Mouse (Mus musculus) ES-E14 (cell line): ENCODE results near the gene Nfkbie. TPM values are rescaled to one million over a fixed set of nuclear protein-coding genes. Genes with fewer than 3 reads are reported as not detected.

Experiments
- DNase-seq: peaks from one replicate; pipeline ENCODE4 v3.0.0-alpha.2; 2013; ENCODE audit warnings: low read depth, low spot score
- H3K27ac ChIP-seq: 2 replicates; pipeline ENCODE4 v1.5.1; 2012; ENCODE audit warnings: low read depth, mild to moderate bottlenecking, low read length, moderate library complexity, mixed read lengths; ENCODE audit not compliant: poor library complexity, insufficient read depth, severe bottlenecking
- H3K36me3 ChIP-seq: 2 replicates; pipeline ENCODE4 v1.6.1; 2012; ENCODE audit warnings: mild to moderate bottlenecking, low read length, moderate library complexity, mixed read lengths; ENCODE audit not compliant: control insufficient read depth, poor library complexity, insufficient read depth, severe bottlenecking
- H3K4me1 ChIP-seq, 2 experiments: fragments of 150-350 bp in 1 of 2; sonication (generic) in 1 of 2; 2 replicates each; pipeline ENCODE4 v1.6.1; 2012; ENCODE audit warnings: low read length in 2 of 2, mild to moderate bottlenecking in 1 of 2, mixed read lengths in 1 of 2; ENCODE audit not compliant: control insufficient read depth in 2 of 2, insufficient read depth in 2 of 2, poor library complexity in 1 of 2
- H3K4me3 ChIP-seq, 2 experiments: fragments of 150-350 bp in 1 of 2; sonication (generic) in 1 of 2; 2 replicates each; pipeline ENCODE4 v1.5.1; 2012; ENCODE audit warnings: low read length in 2 of 2, low read depth in 1 of 2, mild to moderate bottlenecking in 1 of 2, mixed read lengths in 1 of 2; ENCODE audit not compliant: insufficient read depth in 1 of 2, poor library complexity in 1 of 2, severe bottlenecking in 1 of 2
- H3K9ac ChIP-seq: 2 replicates; pipeline ENCODE4 v1.6.1; 2012; ENCODE audit warnings: low read depth, mild to moderate bottlenecking, low read length, mixed read lengths; ENCODE audit not compliant: poor library complexity, insufficient read depth, severe bottlenecking
- H3K9me3 ChIP-seq: fragments of 150-350 bp; sonication (generic); 2 replicates; pipeline ENCODE4 v1.6.1; 2012; ENCODE audit warnings: low read depth, mild to moderate bottlenecking, low read length; ENCODE audit not compliant: control insufficient read depth, insufficient read depth
- CHD2 ChIP-seq: IDR thresholded peaks from 2 replicates; pipeline ENCODE4 v1.6.1; 2014; ENCODE audit warnings: mild to moderate bottlenecking, low read depth, low read length, inconsistent platforms
- HCFC1 ChIP-seq: IDR thresholded peaks from 2 replicates; pipeline ENCODE4 v1.6.1; 2012; ENCODE audit warnings: low read length, inconsistent platforms, borderline replicate concordance; ENCODE audit not compliant: insufficient read depth
- MAFK ChIP-seq: IDR thresholded peaks from 2 replicates; pipeline ENCODE4 v1.6.1; 2014; ENCODE audit warnings: mild to moderate bottlenecking, low read depth, low read length, inconsistent platforms; ENCODE audit not compliant: insufficient read depth
- ZC3H11A ChIP-seq: IDR thresholded peaks from 2 replicates; pipeline ENCODE4 v1.6.1; 2012; ENCODE audit warnings: low read depth, mild to moderate bottlenecking, inconsistent platforms, low read length, borderline replicate concordance
- ZNF384 ChIP-seq: IDR thresholded peaks from 2 replicates; pipeline ENCODE4 v1.6.1; 2012; ENCODE audit warnings: low read depth, low read length, inconsistent platforms
- in situ Hi-C, 2 experiments: fragments of 600-800 bp; cut with MboI; formaldehyde crosslinking; loops; one replicate each; pipeline ENCODE4 v1.15.1; 2025; ENCODE audit warnings: low sequenced_read_pairs in 2 of 2, inconsistent platforms in 1 of 2; ENCODE audit not compliant: unreplicated experiment in 2 of 2
- total RNA-seq: library from RNA; depleted of rRNA; stranded (reverse); fragments of 300-350 nt; gene quantifications from 2 replicates; pipeline ENCODE4 v1.2.3, GENCODE M21; 2012

The Nfkbie gene
- total RNA-seq, 1 experiment: 2.2 TPM

DNA sequence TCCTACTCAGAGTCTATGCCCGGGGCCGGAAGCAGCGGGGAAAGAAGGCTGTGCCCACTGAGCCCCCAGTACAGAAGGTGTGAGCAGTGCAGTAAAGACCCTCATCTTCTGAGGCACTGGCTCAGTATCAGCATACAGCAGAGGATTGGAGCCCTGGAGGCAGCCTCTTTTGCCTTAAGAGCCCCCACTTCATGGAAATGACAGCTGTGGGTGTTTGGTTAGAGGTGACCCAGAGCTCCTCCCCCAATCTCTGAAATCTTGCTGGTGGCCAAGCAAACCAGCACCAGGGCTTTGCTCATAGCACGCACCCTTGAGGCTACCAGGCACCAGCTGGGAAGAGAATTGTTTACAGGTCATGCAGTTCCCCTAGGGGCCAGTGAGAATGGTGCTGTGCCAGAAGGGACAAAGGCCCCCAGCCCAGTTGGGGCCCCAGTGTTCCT is 11.7 kb downstream of the Nfkbie start:
- Histone ChIP-seq H3K36me3 (peaks cover 67% of the 10 kb centered on the region), H3K4me3 (no peak overlapping the region), H3K9me3 (no peaks in the 10 kb centered on the region), H3K9ac (no peak overlapping the region), H3K27ac (no peak overlapping the region), H3K4me1 (peaks cover 0 to 3% of the 10 kb centered on the region in 2 experiments; a peak in 1 of 4 replicates)
- DNase-seq: no peak
- no peak for TF ChIP-seq HCFC1
- in situ Hi-C loops: no loop called here

- H3K36me3 ChIP-seq: peaks cover 74% of the 10 kb centered on the region
- in situ Hi-C loops: no loop called here
- H3K4me1 ChIP-seq: peaks cover 0 to 3% of the 10 kb centered on the region in 2 experiments; a peak in 1 of 4 replicates
- TF ChIP-seq ZNF384 (no peak), CHD2 (0 out of 2 replicates have a peak, but pooled peaks have one; percentile 28), ZC3H11A (no peak)
- H3K27ac ChIP-seq: no peak overlapping the region
- H3K9me3 ChIP-seq: no peaks in the 10 kb centered on the region
- no peak overlapping the region for H3K9ac ChIP-seq
- DNase-seq: no peak
- no peak overlapping the region for H3K4me3 ChIP-seq
Observed at GRCm38 (mm10) chr17:45568990-45569389, 13.5 kb downstream of the Nfkbie start.

DNA sequence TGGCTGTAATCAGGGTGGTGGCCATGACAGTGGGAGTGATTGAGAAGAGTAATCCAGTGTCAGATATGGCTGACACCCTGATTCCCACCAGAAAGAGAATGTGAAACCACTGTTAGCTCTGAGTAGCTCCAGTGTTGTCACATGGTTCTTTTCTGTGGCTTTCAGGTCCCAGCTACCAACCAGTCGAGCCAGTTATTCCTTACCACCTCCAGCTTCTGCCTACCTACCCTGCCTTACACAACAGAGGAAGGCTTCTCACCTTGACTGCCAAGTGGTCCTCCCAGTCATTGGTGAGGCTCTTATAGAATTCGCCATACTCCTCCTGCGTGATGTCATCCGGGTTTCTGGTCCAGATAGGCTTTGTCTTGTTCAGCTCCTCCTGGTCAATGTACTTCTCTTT is 14.5 kb downstream of the Nfkbie start:
- peak overlapping the region; percentile 11; the same call in 1 of the 2 replicates for H3K27ac ChIP-seq
- peaks cover 0 to 2% of the 10 kb centered on the region in 2 experiments; a peak in 1 of 4 replicates for H3K4me1 ChIP-seq
- in situ Hi-C loops: no loop called here
- DNase-seq: no peak
- no peak for TF ChIP-seq ZNF384
- TF ChIP-seq HCFC1: no peak
- no peak for TF ChIP-seq CHD2
- TF ChIP-seq ZC3H11A: no peak
- TF ChIP-seq MAFK: no peak
- peak overlapping the region; percentile 90 to 95; a peak in 3 of 4 replicates for H3K4me3 ChIP-seq
- H3K36me3 ChIP-seq: peaks cover 73% of the 10 kb centered on the region
- no peaks in the 10 kb centered on the region for H3K9me3 ChIP-seq
- no peak overlapping the region for H3K9ac ChIP-seq

GRCm38 (mm10) chr17:45572103-45573086 is 16.9 kb downstream of the Nfkbie start:
- peak overlapping the region; percentile 99 for H3K27ac ChIP-seq
- peaks cover 52% of the 10 kb centered on the region for H3K36me3 ChIP-seq
- peak overlapping the region; percentile 90 to 95 for H3K4me3 ChIP-seq
- H3K4me1 ChIP-seq: peaks cover 0 to 3% of the 10 kb centered on the region in 2 experiments; a peak in 1 of 4 replicates
- TF ChIP-seq ZC3H11A: no peak
- peak; percentile 70 for TF ChIP-seq MAFK
- no peak for TF ChIP-seq HCFC1
- H3K9ac ChIP-seq: peak overlapping the region; percentile 99
- no peaks in the 10 kb centered on the region for H3K9me3 ChIP-seq
- no peak for DNase-seq
- in situ Hi-C loops: no loop called here
